Mouse (Mus musculus): ENCODE measurements at regions not wholly inside any gene's neighbourhood (a gene's known extent, or its start where the extent isn't known, plus 50 kb on each side); places are given as distances from the start of the nearest gene placed in this dataset.

GRCm38 (mm10) chr5:119337739-119338138, 332.7 kb upstream of the Tbx3 start:
- Histone ChIP-seq H3K79me2 (ENCODE audit: control insufficient read depth, insufficient read depth, low read length, poor library complexity) (no peaks in the 10 kb centered on the region), H3K27me3 (ENCODE audit: control insufficient read depth in 1 of 2, insufficient read depth in 2 of 2, low read length in 2 of 2) (no peaks in the 10 kb centered on the region), H3K27ac (ENCODE audit: control insufficient read depth, low read depth, low read length) (no peak overlapping the region), H3K36me3 (ENCODE audit: control insufficient read depth in 1 of 2, insufficient read depth in 2 of 2, low read length in 2 of 2) (no peaks in the 10 kb centered on the region), H3K4me1 (ENCODE audit: control insufficient read depth in 1 of 2, insufficient read depth in 2 of 2, low read length in 2 of 2) (no peaks in the 10 kb centered on the region), H3K4me3 (ENCODE audit: control insufficient read depth in 1 of 2, insufficient read depth in 1 of 2, low read depth in 2 of 2, low read length in 2 of 2) (no peak overlapping the region), H3K9me3 (replicated peaks; ENCODE audit: insufficient read depth, low read length) (no peaks in the 10 kb centered on the region), H3K9ac (ENCODE audit: control insufficient read depth, low read depth, low read length, poor library complexity, severe bottlenecking) (no peak overlapping the region)
- TF ChIP-seq POLR2A (IDR thresholded peaks at IDR 0.05; ENCODE audit: control insufficient read depth in 1 of 2, insufficient read depth in 1 of 2, low read depth in 1 of 2, low read length in 2 of 2, poor library complexity in 1 of 2) (no peak), TAL1 (IDR thresholded peaks at IDR 0.05; ENCODE audit: low read length) (no peak), HCFC1 (IDR thresholded peaks at IDR 0.05; ENCODE audit: low read depth, low read length) (no peak), USF1 (IDR thresholded peaks at IDR 0.05; ENCODE audit: low read depth, low read length) (no peak), MYC (IDR thresholded peaks at IDR 0.05; ENCODE audit: low read depth, low read length) (no peak), ETS1 (IDR thresholded peaks at IDR 0.05; ENCODE audit: low read depth, low read length) (no peak), SMC3 (IDR thresholded peaks at IDR 0.05; ENCODE audit: low read depth, low read length) (no peak), USF2 (IDR thresholded peaks at IDR 0.05; ENCODE audit: borderline replicate concordance in 1 of 2, insufficient read depth in 1 of 2, low read depth in 1 of 2, low read length in 2 of 2) (no peak), SIN3A (IDR thresholded peaks at IDR 0.05; ENCODE audit: low read length) (no peak), E2F4 (IDR thresholded peaks at IDR 0.05; ENCODE audit: borderline replicate concordance, low read depth, low read length) (no peak), CTCF (IDR thresholded peaks at IDR 0.05 in 2 of 3, conservative IDR thresholded peaks at IDR 0.05 in 1 of 3; ENCODE audit: control insufficient read depth in 1 of 3, insufficient read depth in 1 of 3, low read depth in 2 of 3, low read length in 3 of 3, poor library complexity in 1 of 3, severe bottlenecking in 1 of 3) (no peak), RCOR1 (IDR thresholded peaks at IDR 0.05; ENCODE audit: low read depth, low read length) (no peak), MAX (IDR thresholded peaks at IDR 0.05; ENCODE audit: low read length) (no peak), MYB (IDR thresholded peaks at IDR 0.05; ENCODE audit: low read depth, low read length) (no peak), MXI1 (IDR thresholded peaks at IDR 0.05; ENCODE audit: low read depth, low read length) (no peak), ZMIZ1 (IDR thresholded peaks at IDR 0.05; ENCODE audit: low read depth, low read length) (no peak)
- no peak for DNase-seq (ENCODE audit: low read depth, low spot score)

- Histone ChIP-seq H3K9me3 (replicated peaks; ENCODE audit: insufficient read depth, low read length) (no peaks in the 10 kb centered on the region), H3K79me2 (ENCODE audit: control insufficient read depth, insufficient read depth, low read length, poor library complexity) (no peaks in the 10 kb centered on the region), H3K36me3 (ENCODE audit: control insufficient read depth in 1 of 2, insufficient read depth in 2 of 2, low read length in 2 of 2) (no peaks in the 10 kb centered on the region), H3K27ac (ENCODE audit: control insufficient read depth, low read depth, low read length) (no peak overlapping the region), H3K9ac (ENCODE audit: control insufficient read depth, low read depth, low read length, poor library complexity, severe bottlenecking) (no peak overlapping the region), H3K4me1 (ENCODE audit: control insufficient read depth in 1 of 2, insufficient read depth in 2 of 2, low read length in 2 of 2) (no peaks in the 10 kb centered on the region), H3K27me3 (ENCODE audit: control insufficient read depth in 1 of 2, insufficient read depth in 2 of 2, low read length in 2 of 2) (no peaks in the 10 kb centered on the region), H3K4me3 (ENCODE audit: control insufficient read depth in 1 of 2, insufficient read depth in 1 of 2, low read depth in 2 of 2, low read length in 2 of 2) (no peak overlapping the region)
- DNase-seq (ENCODE audit: low read depth, low spot score) = no peak
- TF ChIP-seq KAT2A (conservative IDR thresholded peaks at IDR 0.05; ENCODE audit: low read depth, low read length) = no peak
- no peak for TF ChIP-seq ELF1 (IDR thresholded peaks at IDR 0.05; ENCODE audit: low read depth, low read length)
- no peak for TF ChIP-seq ZKSCAN1 (IDR thresholded peaks at IDR 0.05; ENCODE audit: low read depth, low read length)
- TF ChIP-seq MAX (IDR thresholded peaks at IDR 0.05; ENCODE audit: low read length) = no peak
- no peak for TF ChIP-seq MYC (IDR thresholded peaks at IDR 0.05; ENCODE audit: low read depth, low read length)
- TF ChIP-seq SMC3 (IDR thresholded peaks at IDR 0.05; ENCODE audit: low read depth, low read length) = no peak
- TF ChIP-seq POLR2AphosphoS5 (IDR thresholded peaks at IDR 0.05; ENCODE audit: borderline replicate concordance, low read depth, low read length) = no peak
- no peak for TF ChIP-seq POLR2AphosphoS2 (IDR thresholded peaks at IDR 0.05; ENCODE audit: low read length)
- no peak for TF ChIP-seq NRF1 (IDR thresholded peaks at IDR 0.05; ENCODE audit: insufficient read depth, low read depth, low read length, poor library complexity, severe bottlenecking)
- TF ChIP-seq USF1 (IDR thresholded peaks at IDR 0.05; ENCODE audit: low read depth, low read length) = no peak
- TF ChIP-seq TAL1 (IDR thresholded peaks at IDR 0.05; ENCODE audit: low read length) = no peak
- no peak for TF ChIP-seq TCF12 (IDR thresholded peaks at IDR 0.05; ENCODE audit: low read depth, low read length)
- TF ChIP-seq USF2 (IDR thresholded peaks at IDR 0.05; ENCODE audit: borderline replicate concordance in 1 of 2, insufficient read depth in 1 of 2, low read depth in 1 of 2, low read length in 2 of 2) = no peak
- TF ChIP-seq ZNF384 (IDR thresholded peaks at IDR 0.05; ENCODE audit: low read depth, low read length) = no peak
- TF ChIP-seq JUND (IDR thresholded peaks at IDR 0.05; ENCODE audit: low read depth, low read length) = no peak
- no peak for TF ChIP-seq MAFK (IDR thresholded peaks at IDR 0.05; ENCODE audit: borderline replicate concordance, low read depth, low read length)
- TF ChIP-seq UBTF (IDR thresholded peaks at IDR 0.05; ENCODE audit: borderline replicate concordance, insufficient read depth, low read depth, low read length) = no peak
- no peak for TF ChIP-seq GABPA (IDR thresholded peaks at IDR 0.05; ENCODE audit: low read depth, low read length)
- TF ChIP-seq SIN3A (IDR thresholded peaks at IDR 0.05; ENCODE audit: low read length) = no peak
Measured at GRCm38 (mm10) chr5:119338711-119339110, 331.8 kb upstream of the Tbx3 start.
